ENCODE assay signal across 8 mouse cellular contexts in genomic region chr8:109417222-109417621, GRCm38 (mm10).
DNase-seq lines count a peak whose midpoint lies in the region; ATAC-seq and TF ChIP-seq lines count a peak whose summit lies in the region.

No protein-coding gene starts in this region.

- H3K27ac ChIP-seq in forebrain, embryonic 11.5 days (ENCODE audit: low read depth, low read length): no peak overlapping the region
- no peak overlapping the region for H3K27ac ChIP-seq in kidney, embryonic 16.5 days (ENCODE audit: low read length)
- H3K27ac ChIP-seq in lung, postnatal 0 days (ENCODE audit: low read length): no peak overlapping the region

- TF ChIP-seq POLR2A in brain, embryonic 14.5 days (IDR thresholded peaks at IDR 0.05; ENCODE audit: borderline replicate concordance, extremely low read depth, insufficient read depth, insufficient read length, poor library complexity, severe bottlenecking): no peak

- TF ChIP-seq EP300 in lung, postnatal 0 days (IDR thresholded peaks at IDR 0.05): no peak

- no peaks in the 10 kb centered on the region for H3K27me3 ChIP-seq in forebrain, embryonic 11.5 days (ENCODE audit: control insufficient read depth, insufficient read depth, low read length)
- H3K27me3 ChIP-seq in kidney, embryonic 16.5 days (ENCODE audit: insufficient read depth, low read length): no peaks in the 10 kb centered on the region; the same call in 1 of the 2 replicates
- no peaks in the 10 kb centered on the region for H3K27me3 ChIP-seq in lung, postnatal 0 days (replicated peaks; ENCODE audit: insufficient read depth, low read length)

- peak; percentile 72; the same call in 1 of the 2 replicates for TF ChIP-seq CTCF in brain, embryonic 14.5 days (IDR thresholded peaks at IDR 0.05; ENCODE audit: borderline replicate concordance, extremely low read depth, insufficient read depth, insufficient read length)
- peak; percentile 79 for TF ChIP-seq CTCF in lung, postnatal 0 days (IDR thresholded peaks at IDR 0.05)

- 38% methylated on average over 5 of the region's 5 CpGs for WGBS in forebrain, embryonic 11.5 days
- 48% methylated on average over 5 of the region's 5 CpGs for WGBS in kidney, embryonic 16.5 days
- 27% methylated on average over 5 of the region's 5 CpGs for WGBS in lung, postnatal 0 days

- no peak overlapping the region for H3K4me3 ChIP-seq in forebrain, embryonic 11.5 days (ENCODE audit: low read depth, low read length)
- no peak overlapping the region for H3K4me3 ChIP-seq in kidney, embryonic 16.5 days (ENCODE audit: low read length)
- no peak overlapping the region for H3K4me3 ChIP-seq in lung, postnatal 0 days (ENCODE audit: low read depth, low read length)

- H3K9ac ChIP-seq in forebrain, embryonic 11.5 days (ENCODE audit: low read length): no peak overlapping the region
- H3K9ac ChIP-seq in kidney, embryonic 16.5 days (replicated peaks; ENCODE audit: low read length): no peak overlapping the region
- H3K9ac ChIP-seq in lung, postnatal 0 days (replicated peaks; ENCODE audit: low read depth): no peak overlapping the region

- peak; percentile 18 to 81 for DNase-seq in adrenal gland, adult (ENCODE audit: inconsistent age in 2 of 2, low spot score in 1 of 2)
- DNase-seq in adrenal gland, postnatal 4 days (ENCODE audit: low spot score in 2 of 2): no peak
- peak; percentile 94 for DNase-seq in brain, embryonic 14.5 days (ENCODE audit: low read depth)
- peak; percentile 74 for DNase-seq in forebrain, embryonic 11.5 days (ENCODE audit: low spot score)
- peak; percentile 65 for DNase-seq in lung, postnatal 0 days (ENCODE audit: low spot score)
- DNase-seq in right cerebral cortex, postnatal 14 days: peak; percentile 61
- no peak for DNase-seq in thymus, postnatal 14 days

- no peaks in the 10 kb centered on the region for H3K36me3 ChIP-seq in forebrain, embryonic 11.5 days (ENCODE audit: control insufficient read depth, insufficient read depth, low read length)
- H3K36me3 ChIP-seq in kidney, embryonic 16.5 days (ENCODE audit: insufficient read depth, low read length): no peaks in the 10 kb centered on the region
- no peaks in the 10 kb centered on the region for H3K36me3 ChIP-seq in lung, postnatal 0 days (ENCODE audit: insufficient read depth, low read length)

- H3K4me2 ChIP-seq in forebrain, embryonic 11.5 days (ENCODE audit: low read depth, low read length, severe bottlenecking): no peak overlapping the region
- no peak overlapping the region for H3K4me2 ChIP-seq in kidney, embryonic 16.5 days (replicated peaks; ENCODE audit: low read depth, low read length)
- H3K4me2 ChIP-seq in lung, postnatal 0 days (replicated peaks; ENCODE audit: low read depth, low read length): peak overlapping the region; percentile 9; the same call in 1 of the 2 replicates

- peak; percentile 72; the same call in 1 of the 2 replicates for ATAC-seq in forebrain, embryonic 11.5 days (replicated peaks; ENCODE audit: low FRiP score)
- ATAC-seq in kidney, embryonic 16.5 days (ENCODE audit: low FRiP score, low TSS enrichment): peak; percentile 76; the same call in 1 of the 2 replicates
- ATAC-seq in lung, postnatal 0 days: peak; percentile 48; the same call in 1 of the 2 replicates

- H3K9me3 ChIP-seq in forebrain, embryonic 11.5 days (ENCODE audit: control insufficient read depth, low read length): no peaks in the 10 kb centered on the region
- no peaks in the 10 kb centered on the region for H3K9me3 ChIP-seq in kidney, embryonic 16.5 days (ENCODE audit: low read length)
- H3K9me3 ChIP-seq in lung, postnatal 0 days (ENCODE audit: low read length): no peaks in the 10 kb centered on the region

- peaks cover 8% of the 10 kb centered on the region; the same call in 1 of the 2 replicates for H3K4me1 ChIP-seq in forebrain, embryonic 11.5 days (replicated peaks; ENCODE audit: control insufficient read depth, insufficient read depth, low read length)
- peaks cover 10% of the 10 kb centered on the region; the same call in 1 of the 2 replicates for H3K4me1 ChIP-seq in kidney, embryonic 16.5 days (ENCODE audit: insufficient read depth, low read length)
- H3K4me1 ChIP-seq in lung, postnatal 0 days (ENCODE audit: insufficient read depth, low read depth, low read length): no peaks in the 10 kb centered on the region

Comparison
In these comparisons a context has a peak if more than half of its experiments do, and no peak if none do; other contexts are left out.
1. DNase-seq: peak in adrenal gland, adult (2 of 2), brain, embryonic 14.5 days (single experiment), forebrain, embryonic 11.5 days (single experiment), lung, postnatal 0 days (single experiment) and right cerebral cortex, postnatal 14 days (single experiment); none in adrenal gland, postnatal 4 days (0 of 2) and thymus, postnatal 14 days (single experiment).
2. Peak in every context shown above with its lines, with median percentiles within 50 percentile points of each other: ATAC-seq.